Mouse (Mus musculus) limb, embryonic 14.5 days (tissue): ENCODE results near the gene Selenbp1. TPM values are rescaled to one million over a fixed set of nuclear protein-coding genes. Genes with fewer than 3 reads are reported as not detected.
"Not testable (repeated sequence)": the region's sequence is repeated elsewhere in the genome, so short reads cannot be mapped to it uniquely, and the experiment has no call there.

ENCODE experiments used
- ATAC-seq: fragments of 200-750 bp; cut with Nextera tagmentation; 2 replicates; pipeline ENCODE4 v1.8.0; 2017; ENCODE audit warnings: low read depth, moderate number of reproducible peaks, moderate TSS enrichment; ENCODE audit not compliant: low FRiP score
- DNase-seq: peaks from one replicate; pipeline ENCODE4 v3.0.0-alpha.2; 2015; ENCODE audit warnings: low spot score
- H3K27ac ChIP-seq: fragments of 300-500 bp; sonication (generic); replicated peaks from 2 replicates; pipeline ENCODE4 v1.5.1; 2014; ENCODE audit warnings: low read depth, mild to moderate bottlenecking, low read length, moderate library complexity, mixed read lengths
- H3K27me3 ChIP-seq: fragments of 300-500 bp; sonication (generic); 2 replicates; pipeline ENCODE4 v1.6.1; 2014; ENCODE audit warnings: low read length, mixed read lengths; ENCODE audit not compliant: control insufficient read depth, insufficient read depth
- H3K36me3 ChIP-seq: fragments of 300-500 bp; sonication (generic); 2 replicates; pipeline ENCODE4 v1.6.1; 2014; ENCODE audit warnings: mild to moderate bottlenecking, low read length, moderate library complexity, mixed read lengths; ENCODE audit not compliant: control insufficient read depth, insufficient read depth
- H3K4me1 ChIP-seq: fragments of 300-500 bp; sonication (generic); 2 replicates; pipeline ENCODE4 v1.6.1; 2014; ENCODE audit warnings: antibody characterized with exemption, low read length, mixed read lengths; ENCODE audit not compliant: control insufficient read depth, insufficient read depth
- H3K4me2 ChIP-seq: fragments of 300-500 bp; sonication (generic); replicated peaks from 2 replicates; pipeline ENCODE4 v1.6.1; 2014; ENCODE audit warnings: low read depth, mild to moderate bottlenecking, low read length, moderate library complexity; ENCODE audit not compliant: severe bottlenecking
- H3K4me3 ChIP-seq: fragments of 300-500 bp; sonication (generic); replicated peaks from 2 replicates; pipeline ENCODE4 v1.5.1; 2014; ENCODE audit warnings: low read length
- H3K9ac ChIP-seq: fragments of 300-500 bp; sonication (generic); 2 replicates; pipeline ENCODE4 v1.6.1; 2014; ENCODE audit warnings: mild to moderate bottlenecking, low read depth, low read length, moderate library complexity; ENCODE audit not compliant: severe bottlenecking
- H3K9me3 ChIP-seq: fragments of 300-500 bp; sonication (generic); 2 replicates; pipeline ENCODE4 v1.6.1; 2016; ENCODE audit warnings: low read length; ENCODE audit not compliant: control insufficient read depth
- WGBS: fragments of 180-500 bp; shearing (Covaris S2); extraction: QIAGEN DNeasy Blood & Tissue Kit; methylation state at CpG from one replicate; pipeline ENCODE4 v1.1.7; 2014; 5-methylcytosine and 5-hydroxymethylcytosine counted together
- polyA plus RNA-seq, 2 experiments: library from polyadenylated mRNA; depleted of rRNA in 1 of 2; stranded (reverse) in 1 of 2; unstranded in 1 of 2; fragments of >200 nt; fragmentation: Nextera tagmentation in 1 of 2; extraction: Ambion mirVana in 1 of 2; gene quantifications; 2 replicates each; pipeline versions ENCODE4 v1.2.1 to v1.2.3; 2012 to 2014

Gene Selenbp1
- polyA plus RNA-seq, 2 experiments = 28.7 to 29.5 TPM

GRCm38 (mm10) chr3:94931427-94932082 is 1.3 kb upstream of the Selenbp1 start:
- ATAC-seq, H3K36me3 ChIP-seq, H3K4me3 ChIP-seq, H3K4me2 ChIP-seq, H3K27me3 ChIP-seq, H3K9me3 ChIP-seq, H3K27ac ChIP-seq, H3K9ac ChIP-seq, DNase-seq, H3K4me1 ChIP-seq: not testable (repeated sequence)
- 74% methylated on average over 10 of the region's 10 CpGs for WGBS

- not testable (repeated sequence) for H3K9me3 ChIP-seq, ATAC-seq, H3K4me1 ChIP-seq, H3K9ac ChIP-seq, H3K36me3 ChIP-seq, H3K27me3 ChIP-seq, H3K4me3 ChIP-seq, DNase-seq
- 0 out of 2 replicates have a peak overlapping the region, but pooled peaks have one; percentile 48 for H3K27ac ChIP-seq
- WGBS = 64% methylated on average over 2 of the region's 2 CpGs
- peak overlapping the region; percentile 54 for H3K4me2 ChIP-seq
These were observed 577 bp upstream of the Selenbp1 start for GRCm38 (mm10) chr3:94932279-94932678.

- ATAC-seq = not testable (repeated sequence)
- H3K4me2 ChIP-seq = peak overlapping the region; percentile 54; the same call in 1 of the 2 replicates
These were observed 748 bp downstream of the Selenbp1 start for GRCm38 (mm10) chr3:94933604-94934003.

GRCm38 (mm10) chr3:94934564-94934963 is 1.7 kb downstream of the Selenbp1 start:
- not testable (repeated sequence) for H3K4me3 ChIP-seq, H3K27ac ChIP-seq, DNase-seq, ATAC-seq, H3K4me1 ChIP-seq, H3K9me3 ChIP-seq, H3K36me3 ChIP-seq, H3K27me3 ChIP-seq, H3K9ac ChIP-seq, H3K4me2 ChIP-seq
- WGBS = 98% methylated on average over 3 of the region's 3 CpGs

More at GRCm38 (mm10) chr3:94933604-94934003, 748 bp downstream of the Selenbp1 start:
- H3K4me1 ChIP-seq, H3K27ac ChIP-seq, H3K36me3 ChIP-seq, H3K9me3 ChIP-seq, DNase-seq, H3K9ac ChIP-seq, H3K4me3 ChIP-seq, H3K27me3 ChIP-seq: not testable (repeated sequence)
- no CpG with 5 or more reads among the region's 2 CpGs for WGBS

GRCm38 (mm10) chr3:94935332-94935731 is 2.5 kb downstream of the Selenbp1 start:
- not testable (repeated sequence) for H3K9me3 ChIP-seq, H3K4me2 ChIP-seq, H3K27ac ChIP-seq, ATAC-seq, DNase-seq, H3K4me1 ChIP-seq, H3K36me3 ChIP-seq, H3K27me3 ChIP-seq, H3K9ac ChIP-seq, H3K4me3 ChIP-seq
- WGBS = 84% methylated on average over 3 of the region's 3 CpGs

GRCm38 (mm10) chr3:94936147-94936546 is 3.3 kb downstream of the Selenbp1 start:
- not testable (repeated sequence) for H3K4me3 ChIP-seq, DNase-seq, H3K9ac ChIP-seq, H3K27ac ChIP-seq, H3K36me3 ChIP-seq, H3K9me3 ChIP-seq, H3K27me3 ChIP-seq, ATAC-seq, H3K4me2 ChIP-seq, H3K4me1 ChIP-seq
- WGBS = 84% methylated on average over 5 of the region's 5 CpGs

- not testable (repeated sequence) for H3K36me3 ChIP-seq, DNase-seq, H3K27ac ChIP-seq, ATAC-seq, H3K4me1 ChIP-seq, H3K4me3 ChIP-seq, H3K9me3 ChIP-seq, H3K4me2 ChIP-seq, H3K27me3 ChIP-seq, H3K9ac ChIP-seq
- WGBS = 87% methylated on average over 6 of the region's 7 CpGs
These were observed 4.3 kb downstream of the Selenbp1 start for GRCm38 (mm10) chr3:94937194-94937593.

- not testable (repeated sequence) for ATAC-seq, H3K4me2 ChIP-seq, H3K4me3 ChIP-seq, DNase-seq, H3K27me3 ChIP-seq, H3K36me3 ChIP-seq, H3K9me3 ChIP-seq, H3K4me1 ChIP-seq, H3K27ac ChIP-seq, H3K9ac ChIP-seq
- WGBS = 41% methylated on average over 9 of the region's 9 CpGs
These were observed 7.2 kb downstream of the Selenbp1 start for GRCm38 (mm10) chr3:94940033-94940432.
